Mouse (Mus musculus): ENCODE measurements around the gene Wdr20. TPM values are rescaled to one million over a fixed set of nuclear protein-coding genes. Genes with fewer than 3 reads are reported as not detected.
A peak's percentile ranks its signal among the peaks of the same experiment; 100 is the strongest.

The Wdr20 gene
- polyA plus RNA-seq, 1 experiment from 2014 or later = 32.6 TPM

DNA sequence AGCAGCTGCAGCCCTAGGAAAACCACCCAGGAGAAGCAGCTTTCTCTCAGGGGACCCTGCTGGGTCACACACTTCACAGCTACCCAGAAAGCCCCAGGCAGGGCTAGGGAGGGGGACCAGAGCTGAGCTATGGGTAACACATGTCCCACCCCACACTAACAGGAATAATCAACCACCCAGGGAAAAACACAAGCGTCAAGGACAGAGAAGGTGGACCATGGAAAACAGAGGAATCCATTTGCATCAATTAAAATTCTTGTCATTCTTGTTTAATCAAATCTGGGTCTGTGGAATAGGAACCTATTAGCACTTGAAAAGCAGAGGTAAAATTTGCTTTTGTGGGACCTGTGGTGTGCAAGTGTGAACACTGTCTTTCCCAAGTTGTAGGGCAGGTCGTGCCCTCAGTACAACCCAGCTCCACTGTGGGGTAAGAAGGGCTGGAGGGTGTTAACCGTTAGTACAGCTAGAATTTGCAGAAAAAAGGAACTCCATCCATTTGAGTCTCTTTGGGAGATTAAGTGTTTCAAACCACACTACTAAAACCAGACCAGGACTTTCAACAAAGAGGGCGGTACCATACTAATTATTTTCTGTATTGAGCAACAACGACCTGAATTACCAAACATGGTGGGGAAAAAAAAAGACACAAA lies 99.6 kb downstream of the Wdr20 start:
- Histone ChIP-seq H3K36me3 (no peaks in the 10 kb centered on the region), H3K4me2 (replicated peaks) (peak overlapping the region; percentile 29), H3K27ac (replicated peaks) (peak overlapping the region; percentile 75), H3K4me3 (0 out of 2 replicates have a peak overlapping the region, but pooled peaks have one; percentile 2), H3K4me1 (peaks cover 31% of the 10 kb centered on the region), H3K9ac (replicated peaks) (no peak overlapping the region; the same call in 1 of the 2 replicates), H3K9me3 (no peaks in the 10 kb centered on the region), H3K27me3 (peaks cover 9% of the 10 kb centered on the region; the same call in 1 of the 2 replicates)
- ATAC-seq (ENCODE audit: low FRiP score, low read depth) = peak; percentile 60
- WGBS = 38% methylated on average over 5 of the region's 5 CpGs

DNA sequence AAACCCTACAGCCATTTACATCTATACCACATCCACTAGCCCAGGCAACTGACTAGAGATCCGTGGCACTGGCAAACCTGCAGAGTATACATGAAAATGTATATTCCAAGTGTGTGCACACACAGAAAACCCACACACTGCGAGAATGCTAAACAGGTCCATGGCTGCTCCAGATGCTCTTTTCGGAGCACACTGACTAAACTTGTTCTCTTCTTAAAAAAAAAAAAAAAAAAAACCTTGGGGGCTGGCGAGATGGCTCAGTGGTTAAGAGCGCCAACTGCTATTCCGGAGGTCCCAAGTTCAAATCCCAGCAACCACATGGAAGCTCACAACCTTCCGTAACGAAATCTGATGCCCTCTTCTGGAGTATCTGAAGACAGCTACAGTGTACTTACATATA lies 100.1 kb downstream of the Wdr20 start:
- peaks cover 10% of the 10 kb centered on the region; the same call in 1 of the 2 replicates for H3K27me3 ChIP-seq
- 88% methylated on average over 8 of the region's 8 CpGs for WGBS
- H3K9ac ChIP-seq (replicated peaks) = no peak overlapping the region
- no peaks in the 10 kb centered on the region for H3K9me3 ChIP-seq
- no peak overlapping the region for H3K4me3 ChIP-seq
- peaks cover 31% of the 10 kb centered on the region for H3K4me1 ChIP-seq
- no peak for ATAC-seq (ENCODE audit: low FRiP score, low read depth)
- no peaks in the 10 kb centered on the region for H3K36me3 ChIP-seq
- peak overlapping the region; percentile 75; the same call in 1 of the 2 replicates for H3K27ac ChIP-seq (replicated peaks)
- H3K4me2 ChIP-seq (replicated peaks) = no peak overlapping the region

DNA sequence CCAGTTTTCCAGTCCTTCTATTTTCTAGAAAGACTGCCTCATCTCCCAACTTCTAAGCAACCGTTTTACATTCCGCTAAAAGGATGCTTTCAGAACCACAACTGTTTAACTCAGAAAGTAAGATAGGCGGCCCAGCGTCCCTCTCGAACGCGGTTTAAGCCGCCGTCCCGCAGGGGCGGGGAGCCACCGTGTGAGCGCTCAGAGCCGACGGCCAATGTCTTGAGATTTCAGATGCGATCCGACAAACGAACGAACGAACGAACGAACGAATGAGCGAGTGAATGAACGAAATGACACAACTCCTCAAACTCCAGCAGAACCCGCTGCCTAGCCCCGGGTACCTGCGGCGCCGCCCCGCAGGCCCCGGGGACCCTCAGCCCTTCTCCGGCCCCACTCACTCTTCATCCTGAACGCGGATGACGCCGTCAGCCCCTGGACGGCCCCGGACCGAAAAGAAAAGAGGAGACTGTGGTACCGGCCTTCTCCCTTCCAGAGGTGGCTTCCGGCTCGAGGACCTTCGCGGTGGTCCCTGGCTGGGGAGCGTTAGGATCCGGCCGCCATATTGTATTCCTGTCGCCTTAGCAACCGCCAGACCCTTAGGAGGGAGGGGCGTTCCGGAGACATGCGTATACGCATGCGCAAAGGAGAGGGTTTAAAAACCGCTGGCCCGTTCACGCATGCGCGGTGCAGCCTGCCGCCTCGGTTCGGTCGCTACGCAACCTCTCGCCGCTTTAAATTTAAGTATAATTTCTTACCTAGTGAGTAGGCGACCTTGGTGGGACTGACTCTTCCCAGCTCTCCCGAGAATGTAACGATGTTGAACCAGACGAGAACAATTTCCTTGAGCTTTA lies 102.8 kb downstream of the Wdr20 start, which contains the start of gene Mok:
TSS of gene Mok (minus strand) at position 592 of the 851 bp plus-strand sequence.
- Histone ChIP-seq H3K27ac (replicated peaks) (peak within 1 kb of the TSS; percentile 71), H3K4me1 (peaks cover 49% of the 10 kb centered on the region), H3K4me3 (peak within 1 kb of the TSS; percentile 83), H3K36me3 (no peaks in the 10 kb centered on the region), H3K4me2 (replicated peaks) (peak within 1 kb of the TSS; percentile 69), H3K9ac (replicated peaks) (peak within 1 kb of the TSS; percentile 68), H3K9me3 (no peaks in the 10 kb centered on the region), H3K27me3 (peaks cover 35% of the 10 kb centered on the region)
- ATAC-seq (ENCODE audit: low FRiP score, low read depth) = peak; percentile 83
- under 1% methylated on average over 71 of the region's 71 CpGs for WGBS

DNA sequence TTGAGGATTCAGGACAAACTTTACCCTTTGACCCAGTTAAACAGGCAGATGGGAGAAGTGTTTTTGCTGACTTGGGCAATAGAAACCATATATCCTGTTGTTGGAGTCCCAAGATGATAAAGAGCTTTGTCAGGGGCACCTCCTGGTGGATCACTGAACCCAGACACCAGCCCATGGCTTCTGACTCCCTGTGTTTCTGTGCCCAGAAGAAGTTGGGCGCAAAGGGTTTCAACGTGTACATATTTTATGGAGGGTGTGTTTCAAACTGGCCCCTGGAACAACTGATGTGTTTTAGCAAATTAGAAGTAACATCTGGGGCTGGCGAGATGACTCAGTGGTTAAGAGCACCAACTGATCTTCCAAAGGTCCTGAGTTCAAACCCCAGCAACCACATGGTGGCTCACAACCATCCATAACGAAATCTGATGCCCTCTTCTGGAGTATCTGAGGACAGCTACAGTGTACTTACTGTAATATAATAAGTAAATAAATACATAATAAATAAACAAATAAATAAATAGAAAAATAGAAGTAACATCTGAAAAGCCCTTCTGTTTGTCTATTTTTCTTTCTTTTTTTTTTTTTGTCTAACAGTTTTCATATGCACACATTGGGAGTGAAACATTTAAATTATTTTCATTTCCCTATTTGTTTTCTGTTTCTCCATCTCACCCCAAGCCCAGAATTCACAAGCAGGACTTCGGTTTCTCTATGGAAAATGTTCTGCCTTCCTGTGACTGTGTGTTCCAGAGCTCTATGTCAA lies 104.2 kb downstream of the Wdr20 start:
- no peaks in the 10 kb centered on the region for H3K36me3 ChIP-seq
- H3K4me3 ChIP-seq = no peak overlapping the region
- H3K4me1 ChIP-seq = peaks cover 44% of the 10 kb centered on the region
- peaks cover 47% of the 10 kb centered on the region for H3K27me3 ChIP-seq
- H3K9me3 ChIP-seq = no peaks in the 10 kb centered on the region
- no peak for ATAC-seq (ENCODE audit: low FRiP score, low read depth)
- no peak overlapping the region for H3K27ac ChIP-seq (replicated peaks)
- peak overlapping the region; percentile 69; the same call in 1 of the 2 replicates for H3K4me2 ChIP-seq (replicated peaks)
- WGBS = 75% methylated on average over 5 of the region's 5 CpGs
- H3K9ac ChIP-seq (replicated peaks) = no peak overlapping the region

DNA sequence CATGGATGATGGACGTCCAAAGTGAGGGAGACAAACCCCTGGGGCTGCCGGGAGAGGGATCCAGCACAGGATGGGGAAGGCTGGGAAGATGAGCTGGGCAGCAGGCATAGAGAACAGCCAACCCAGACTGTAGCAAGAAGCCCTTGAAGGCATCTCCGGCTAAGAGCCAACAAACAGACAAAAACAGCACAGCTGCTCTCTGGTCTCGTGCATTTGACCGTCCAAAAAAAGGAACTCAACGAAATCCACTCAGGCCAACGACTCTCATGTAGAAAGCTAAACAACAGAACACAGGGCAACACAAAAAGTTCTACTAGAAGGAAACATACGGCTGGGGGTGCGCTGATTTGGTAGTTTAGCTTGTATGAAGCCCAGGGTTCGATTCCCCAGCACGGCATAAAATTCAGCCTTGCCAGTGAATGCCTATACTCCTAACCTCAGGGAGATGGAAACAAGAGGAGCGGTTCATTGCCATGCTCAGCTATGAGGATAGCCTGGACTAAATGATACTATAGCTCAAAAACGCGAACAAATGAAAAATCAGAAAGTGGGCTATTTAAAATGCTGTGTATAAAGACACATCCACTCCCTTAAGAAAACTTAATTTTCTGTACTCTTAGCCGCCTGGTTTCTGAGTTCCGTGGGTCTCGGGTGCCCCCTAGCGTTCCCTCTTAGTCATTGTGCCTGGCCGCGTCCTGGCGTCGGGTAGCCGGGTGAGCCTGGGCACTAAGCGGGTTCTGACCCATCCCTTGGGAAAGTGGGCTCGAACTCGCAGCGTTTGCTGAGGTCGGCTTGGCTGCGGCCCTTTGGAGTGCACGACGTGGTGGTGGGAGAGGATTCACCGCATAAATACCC lies 105.7 kb downstream of the Wdr20 start:
- Histone ChIP-seq H3K4me3 (peak overlapping the region; percentile 50), H3K27ac (replicated peaks) (no peak overlapping the region), H3K9me3 (no peaks in the 10 kb centered on the region), H3K27me3 (peaks cover 56% of the 10 kb centered on the region), H3K9ac (replicated peaks) (peak overlapping the region; percentile 43; the same call in 1 of the 2 replicates), H3K36me3 (no peaks in the 10 kb centered on the region), H3K4me1 (peaks cover 35% of the 10 kb centered on the region), H3K4me2 (replicated peaks) (peak overlapping the region; percentile 57)
- WGBS = 21% methylated on average over 32 of the region's 32 CpGs
- no peak for ATAC-seq (ENCODE audit: low FRiP score, low read depth)

DNA sequence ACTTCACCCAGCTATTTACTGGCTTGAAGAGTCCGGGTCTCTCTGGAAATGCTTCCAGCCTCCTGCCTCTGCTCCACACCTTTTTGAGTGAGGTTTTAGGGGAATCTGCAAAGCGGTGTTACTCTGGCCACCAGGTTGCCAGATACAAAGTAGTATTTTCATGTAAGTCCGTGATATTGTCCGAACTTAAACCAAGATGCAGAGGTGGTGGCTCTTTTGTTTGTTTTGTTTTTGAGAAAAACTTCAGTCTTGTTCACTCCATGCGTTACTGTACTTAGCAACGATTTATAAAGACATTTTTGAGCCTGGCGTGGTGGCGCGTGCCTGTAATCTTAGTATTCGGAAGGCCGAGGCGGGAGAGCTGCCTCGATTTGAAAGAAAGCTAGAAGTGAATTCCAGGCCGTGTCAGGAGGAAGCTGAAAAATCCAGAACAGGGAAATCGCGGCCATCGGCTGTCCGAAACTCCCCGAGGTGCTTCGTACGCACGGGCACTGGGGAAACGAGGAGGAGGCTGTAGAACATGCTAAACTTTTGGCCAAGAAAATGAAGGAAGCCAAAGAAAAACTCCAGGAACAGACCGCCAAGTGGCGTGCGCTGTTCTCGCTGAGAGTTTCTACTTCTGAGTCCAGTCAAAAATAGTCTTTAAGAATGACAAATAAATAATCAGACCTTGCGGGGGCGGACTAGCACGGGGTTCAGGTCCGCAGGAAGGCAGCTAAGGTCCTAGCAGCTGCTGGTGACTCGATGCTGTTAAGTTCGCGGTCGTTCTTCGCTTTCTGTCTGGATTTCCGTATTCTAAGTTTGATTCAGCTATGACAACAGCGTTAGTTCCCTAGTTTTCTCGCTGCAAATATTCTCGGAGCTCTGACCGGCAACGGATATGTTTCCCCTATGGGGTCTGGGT lies 106.7 kb downstream of the Wdr20 start:
- peaks cover 32% of the 10 kb centered on the region for H3K4me1 ChIP-seq
- H3K27ac ChIP-seq (replicated peaks) = no peak overlapping the region
- ATAC-seq (ENCODE audit: low FRiP score, low read depth) = no peak
- no peaks in the 10 kb centered on the region for H3K9me3 ChIP-seq
- no peaks in the 10 kb centered on the region for H3K36me3 ChIP-seq
- WGBS = 2% methylated on average over 42 of the region's 42 CpGs
- peak overlapping the region; percentile 50 for H3K4me3 ChIP-seq
- peak overlapping the region; percentile 39 for H3K9ac ChIP-seq (replicated peaks)
- peaks cover 58% of the 10 kb centered on the region for H3K27me3 ChIP-seq
- H3K4me2 ChIP-seq (replicated peaks) = peak overlapping the region; percentile 57

DNA sequence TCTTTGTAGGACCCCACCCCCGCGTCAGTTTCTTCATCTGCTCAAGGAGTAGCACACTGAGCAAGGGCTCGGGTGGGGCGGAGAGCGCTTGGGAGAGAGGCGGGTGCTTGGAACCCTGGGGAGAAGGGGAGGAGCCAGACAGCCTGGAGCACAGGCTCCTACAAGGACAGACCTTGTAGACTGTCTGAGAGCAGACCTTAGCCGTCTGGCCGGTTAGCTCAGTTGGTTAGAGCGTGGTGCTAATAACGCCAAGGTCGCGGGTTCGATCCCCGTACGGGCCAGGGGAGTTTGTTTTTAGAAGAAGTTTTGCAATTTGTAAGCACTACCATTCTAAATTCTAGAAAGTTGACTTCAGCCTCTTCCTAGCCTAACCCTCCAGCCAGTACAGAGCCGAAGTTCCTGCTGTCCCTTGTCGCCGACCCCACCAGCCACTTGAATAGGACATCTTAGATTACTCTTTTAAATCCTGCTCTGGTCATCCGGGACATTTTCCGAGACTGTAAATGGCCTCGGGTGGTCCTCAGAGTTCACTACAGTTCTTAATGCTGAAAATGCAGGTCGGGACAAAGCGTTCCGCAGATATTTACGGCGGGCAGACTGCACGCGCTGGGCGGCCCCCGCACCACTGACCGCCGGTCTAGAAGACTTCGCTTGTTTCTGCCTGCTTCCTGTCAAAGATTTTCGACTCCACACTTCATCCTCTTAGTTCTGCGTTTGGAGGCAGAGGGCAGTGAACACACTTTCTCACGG lies 107.6 kb downstream of the Wdr20 start:
- peak overlapping the region; percentile 57 for H3K4me2 ChIP-seq (replicated peaks)
- H3K9me3 ChIP-seq = no peaks in the 10 kb centered on the region
- H3K36me3 ChIP-seq = no peaks in the 10 kb centered on the region
- no peak overlapping the region for H3K27ac ChIP-seq (replicated peaks)
- H3K9ac ChIP-seq (replicated peaks) = peak overlapping the region; percentile 39
- WGBS = under 1% methylated on average over 36 of the region's 36 CpGs
- peak overlapping the region; percentile 50 for H3K4me3 ChIP-seq
- ATAC-seq (ENCODE audit: low FRiP score, low read depth) = peak; percentile 75
- H3K4me1 ChIP-seq = peaks cover 24% of the 10 kb centered on the region
- H3K27me3 ChIP-seq = peaks cover 58% of the 10 kb centered on the region

DNA sequence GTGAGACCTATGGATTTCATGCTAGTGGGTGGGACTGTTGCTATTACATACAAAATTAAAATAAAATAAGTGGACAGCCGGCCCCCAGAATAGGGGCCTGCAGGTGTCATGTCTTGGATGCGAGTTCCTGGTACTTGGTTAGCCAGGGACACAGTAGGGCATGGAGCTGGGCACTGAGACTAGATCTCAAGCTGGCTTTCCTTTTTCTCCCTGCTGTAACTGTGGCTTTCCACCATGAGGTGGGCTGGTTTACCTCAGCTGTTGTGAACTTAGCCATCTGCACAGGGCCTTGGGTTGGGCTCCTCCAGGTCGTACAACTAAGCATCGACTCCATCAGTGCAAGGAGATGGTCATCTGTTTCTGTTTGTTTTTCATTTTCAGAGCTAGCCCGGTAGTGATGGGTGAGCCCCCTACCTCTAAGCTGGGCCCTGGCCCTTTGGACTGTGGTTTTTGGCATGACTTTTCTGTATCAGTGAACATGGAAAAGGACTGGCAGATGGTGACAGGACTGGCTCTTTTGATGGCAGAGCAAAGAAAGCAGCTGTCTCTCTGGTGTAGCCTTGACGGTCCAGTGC lies 108.5 kb downstream of the Wdr20 start:
- Histone ChIP-seq H3K9ac (replicated peaks) (peak overlapping the region; percentile 32), H3K4me2 (replicated peaks) (peak overlapping the region; percentile 57), H3K36me3 (no peaks in the 10 kb centered on the region), H3K4me3 (no peak overlapping the region), H3K9me3 (no peaks in the 10 kb centered on the region), H3K27ac (replicated peaks) (no peak overlapping the region), H3K27me3 (peaks cover 58% of the 10 kb centered on the region), H3K4me1 (peaks cover 32% of the 10 kb centered on the region)
- no peak for ATAC-seq (ENCODE audit: low FRiP score, low read depth)
- 72% methylated on average over 6 of the region's 6 CpGs for WGBS

DNA sequence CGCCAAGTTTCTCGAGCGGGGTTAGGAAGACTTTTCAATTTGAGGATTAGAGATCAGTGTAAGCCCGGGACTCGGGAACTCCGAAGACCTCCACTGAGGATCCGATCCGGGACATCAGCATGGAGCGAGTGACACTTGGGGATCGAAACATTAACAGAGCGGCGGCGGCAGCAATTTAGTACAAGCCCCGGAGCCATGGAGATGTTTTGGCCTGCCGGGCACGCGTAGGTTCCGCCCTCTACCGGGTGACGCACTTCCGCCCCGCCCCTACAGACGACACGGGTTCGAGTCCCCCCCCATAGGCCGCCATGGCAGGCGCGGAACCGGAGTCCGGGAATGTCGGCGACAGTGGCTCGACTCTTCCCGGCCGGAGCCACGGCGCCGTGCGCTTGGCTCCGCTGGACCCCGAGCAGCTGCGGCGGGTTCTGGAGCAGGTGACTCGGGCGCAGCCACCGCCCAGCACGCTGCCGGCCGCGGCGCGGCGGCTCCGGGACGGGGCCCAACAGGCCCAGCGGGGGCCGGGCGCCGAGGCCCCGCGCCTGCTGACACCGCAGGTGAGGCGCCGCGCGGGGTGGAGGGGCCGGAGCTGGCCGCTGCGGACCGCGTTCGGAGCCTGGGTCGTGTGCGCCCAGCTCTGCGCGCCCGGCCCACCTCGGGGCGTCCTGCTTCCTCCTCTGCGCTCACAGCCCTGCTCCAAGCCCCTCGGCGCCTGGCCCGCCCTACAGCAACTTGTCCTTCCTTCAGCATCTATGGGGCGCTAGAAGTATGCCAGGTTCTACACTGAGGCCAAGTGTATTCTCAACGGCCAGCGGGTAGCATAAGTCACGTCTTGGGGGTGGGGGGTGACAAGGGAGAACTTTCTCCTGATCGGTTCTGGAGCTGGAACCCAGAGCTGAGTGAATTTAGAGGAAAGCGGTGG lies 112.5 kb downstream of the Wdr20 start, which contains the start of gene Zfp839:
TSS of gene Zfp839 (plus strand) at position 244 of the 919 bp plus-strand sequence.
- H3K4me2 ChIP-seq (replicated peaks) = peak within 1 kb of the TSS; percentile 78
- H3K4me3 ChIP-seq = peak within 1 kb of the TSS; percentile 97
- peaks cover 18% of the 10 kb centered on the region for H3K4me1 ChIP-seq
- under 1% methylated on average over 87 of the region's 89 CpGs for WGBS
- no peaks in the 10 kb centered on the region for H3K9me3 ChIP-seq
- H3K36me3 ChIP-seq = 0 out of 2 replicates have a peak, but pooled peaks cover 3% of the 10 kb centered on the region
- H3K9ac ChIP-seq (replicated peaks) = peak within 1 kb of the TSS; percentile 93
- peak within 1 kb of the TSS; percentile 42 for H3K27ac ChIP-seq (replicated peaks)
- peak; percentile 82 for ATAC-seq (ENCODE audit: low FRiP score, low read depth)
- H3K27me3 ChIP-seq = peaks cover 30% of the 10 kb centered on the region
